Mouse (Mus musculus) bone marrow macrophage, adult 2 months (primary cell): ENCODE measurements around the gene Mfng.

Source experiments
- CTCF ChIP-seq: IDR thresholded peaks from 2 replicates; pipeline ENCODE4 v1.5.1; 2012; ENCODE audit warnings: low read depth, mild to moderate bottlenecking, low read length, moderate library complexity
- POLR2A ChIP-seq: IDR thresholded peaks from 2 replicates; pipeline ENCODE4 v1.6.1; 2012; ENCODE audit warnings: mild to moderate bottlenecking, low read depth, low read length, borderline replicate concordance

DNA sequence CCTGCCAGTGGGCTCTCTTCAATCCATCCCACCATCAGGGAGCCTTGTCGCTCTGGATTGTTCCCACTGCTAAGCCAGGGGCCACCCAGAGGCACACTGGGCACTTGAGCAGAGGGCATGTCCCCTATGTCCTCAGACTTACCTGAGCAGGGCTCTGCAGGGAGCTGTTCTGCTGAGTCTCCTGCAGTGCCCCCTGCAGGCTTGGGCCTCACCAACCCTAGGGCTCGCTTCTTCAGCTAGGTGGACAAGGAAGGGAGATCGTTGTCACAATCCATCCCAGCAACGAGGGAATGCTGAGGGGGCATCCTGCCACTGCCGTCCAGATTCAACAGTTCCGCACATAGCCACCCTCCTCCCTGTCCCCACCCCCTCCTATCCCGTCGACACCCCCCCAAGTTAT is 6.0 kb upstream of the Mfng start:
- TF ChIP-seq CTCF (no peak), POLR2A (no peak)
